Mouse (Mus musculus): Measurements from ENCODE around the gene Ppp2r5e.

GRCm38 (mm10) chr12:75540621-75541171, 55.3 kb downstream of the Ppp2r5e start:
- no peak for TF ChIP-seq CTCF (IDR thresholded peaks at IDR 0.05; ENCODE audit: low read depth, low read length)
- TF ChIP-seq POLR2A (IDR thresholded peaks at IDR 0.05; ENCODE audit: borderline replicate concordance, low read depth, low read length): no peak
